Mouse (Mus musculus): ENCODE measurements around the gene Wnk2. TPM values are rescaled to one million over a fixed set of nuclear protein-coding genes. Genes with fewer than 3 reads are reported as not detected.

Wnk2 gene
- polyA plus RNA-seq, 1 experiment from 2014 or later, result 0.50 TPM

GRCm38 (mm10) chr13:49188219-49188965 is 40.6 kb upstream of the Wnk2 start:
- H3K27ac ChIP-seq, result peak overlapping the region; percentile 90
- 26% methylated on average over 15 of the region's 15 CpGs for WGBS
- ATAC-seq (replicated peaks; ENCODE audit: low FRiP score, low read depth) (0 out of 2 replicates have a peak, but pooled peaks have one; percentile 2), DNase-seq (ENCODE audit: low spot score) (no peak)
- H3K9ac ChIP-seq (ENCODE audit: low read depth, low read length), result peak overlapping the region; percentile 73
- peak overlapping the region; percentile 75 for H3K4me3 ChIP-seq (replicated peaks; ENCODE audit: low read depth, low read length)
- H3K4me1 ChIP-seq (replicated peaks; ENCODE audit: insufficient read depth, low read length), result peaks cover 45% of the 10 kb centered on the region
- H3K36me3 ChIP-seq (ENCODE audit: insufficient read depth, low read length), result no peaks in the 10 kb centered on the region
- H3K4me2 ChIP-seq (ENCODE audit: low read length), result peak overlapping the region; percentile 95
- no peaks in the 10 kb centered on the region for H3K27me3 ChIP-seq (ENCODE audit: insufficient read depth, low read length)
- H3K9me3 ChIP-seq (replicated peaks; ENCODE audit: low read length), result no peaks in the 10 kb centered on the region
- no peak for TF ChIP-seq CTCF (IDR thresholded peaks at IDR 0.05; ENCODE audit: low read depth)

DNA sequence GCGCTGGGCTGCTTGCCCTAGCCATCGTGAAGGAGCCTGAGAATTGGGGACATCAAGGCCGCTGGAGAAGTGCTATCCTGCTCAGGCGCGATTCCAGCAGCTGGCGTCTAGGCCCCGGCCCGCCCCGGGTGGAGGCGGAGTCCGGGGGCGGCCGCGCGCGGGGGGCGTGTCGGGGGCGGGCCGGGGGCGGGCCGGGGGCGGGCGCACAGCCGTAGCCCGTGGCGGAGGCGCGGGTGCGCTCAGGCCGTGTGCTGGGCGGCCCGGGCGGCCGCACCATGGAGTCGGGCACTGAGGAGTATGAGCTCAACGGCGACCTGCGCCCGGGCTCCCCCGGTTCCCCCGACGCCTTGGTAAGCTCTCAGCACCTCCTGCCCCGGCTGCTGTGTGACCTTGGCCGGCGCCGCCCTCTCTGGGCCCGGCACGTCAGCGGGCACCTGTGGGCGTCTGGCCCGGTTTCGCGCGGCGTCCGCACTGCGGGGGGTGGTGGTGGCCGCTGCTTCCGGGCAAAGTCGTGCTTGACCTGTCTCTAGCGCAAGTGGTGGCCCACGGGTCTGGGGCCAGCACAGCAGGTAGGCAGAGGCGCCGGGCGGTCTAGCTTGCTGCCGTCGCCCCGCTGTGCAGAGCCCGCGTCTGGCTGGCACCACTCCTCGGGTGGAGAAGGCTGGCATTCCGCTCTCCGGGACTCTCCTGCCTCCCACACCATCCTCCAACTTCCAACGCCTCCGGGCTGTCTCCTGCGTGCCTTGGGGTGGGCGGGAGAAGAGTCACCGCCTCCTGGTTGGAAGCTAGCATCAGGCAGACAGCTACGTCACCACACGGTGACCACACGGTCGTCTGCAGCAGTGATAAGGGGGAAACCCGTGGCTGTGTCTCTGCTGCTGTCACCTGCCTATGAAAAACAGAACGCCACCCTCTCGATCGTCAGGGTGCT is 39.7 kb upstream of the Wnk2 start, which contains the start of gene Ninj1:
TSS of gene Ninj1 (plus strand) at position 198 of the 931 bp plus-strand sequence.
- no peaks in the 10 kb centered on the region for H3K36me3 ChIP-seq (ENCODE audit: insufficient read depth, low read length)
- DNase-seq (ENCODE audit: low spot score) (peak; percentile 87), ATAC-seq (replicated peaks; ENCODE audit: low FRiP score, low read depth) (peak; percentile 88)
- peak within 1 kb of the TSS; percentile 90 for H3K27ac ChIP-seq
- peak within 1 kb of the TSS; percentile 95 for H3K4me2 ChIP-seq (ENCODE audit: low read length)
- peak within 1 kb of the TSS; percentile 73 for H3K9ac ChIP-seq (ENCODE audit: low read depth, low read length)
- no peaks in the 10 kb centered on the region for H3K9me3 ChIP-seq (replicated peaks; ENCODE audit: low read length)
- TF ChIP-seq CTCF (IDR thresholded peaks at IDR 0.05; ENCODE audit: low read depth), result no peak
- H3K4me3 ChIP-seq (replicated peaks; ENCODE audit: low read depth, low read length), result peak within 1 kb of the TSS; percentile 75
- under 1% methylated on average over 64 of the region's 87 CpGs for WGBS
- peaks cover 45% of the 10 kb centered on the region for H3K4me1 ChIP-seq (replicated peaks; ENCODE audit: insufficient read depth, low read length)
- no peaks in the 10 kb centered on the region for H3K27me3 ChIP-seq (ENCODE audit: insufficient read depth, low read length)

DNA sequence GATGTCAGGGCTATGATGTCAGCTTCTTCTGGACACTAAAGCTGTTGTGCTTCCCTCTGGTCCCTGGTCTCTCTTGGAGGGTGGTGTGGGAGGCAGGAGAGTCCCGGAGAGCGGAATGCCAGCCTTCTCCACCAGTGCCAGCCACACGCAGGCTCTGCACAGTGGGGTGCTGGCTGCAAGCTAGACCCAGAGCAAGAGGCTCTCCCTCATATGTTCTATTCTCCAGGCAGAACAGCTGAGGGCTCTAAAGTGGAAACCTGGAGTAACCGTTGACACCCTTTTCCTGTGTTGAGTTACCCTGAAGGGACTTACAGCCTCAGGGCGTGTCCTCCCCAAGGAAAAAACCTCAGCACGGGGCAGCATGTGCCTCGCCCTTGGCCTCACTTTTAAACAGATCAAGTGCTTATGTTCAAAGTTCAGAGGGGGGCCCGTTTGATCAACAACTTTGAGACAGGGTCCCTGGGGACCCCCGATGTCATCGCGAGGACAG is 39.0 kb upstream of the Wnk2 start:
- H3K9ac ChIP-seq (ENCODE audit: low read depth, low read length), result peak overlapping the region; percentile 73
- TF ChIP-seq CTCF (IDR thresholded peaks at IDR 0.05; ENCODE audit: low read depth), result no peak
- ATAC-seq (replicated peaks; ENCODE audit: low FRiP score, low read depth), result peak; percentile 4; the same call in 1 of the 2 replicates
- H3K27ac ChIP-seq, result peak overlapping the region; percentile 65
- H3K36me3 ChIP-seq (ENCODE audit: insufficient read depth, low read length), result no peaks in the 10 kb centered on the region
- peak overlapping the region; percentile 95 for H3K4me2 ChIP-seq (ENCODE audit: low read length)
- no peak overlapping the region; the same call in 1 of the 2 replicates for H3K4me3 ChIP-seq (replicated peaks; ENCODE audit: low read depth, low read length)
- H3K4me1 ChIP-seq (replicated peaks; ENCODE audit: insufficient read depth, low read length), result peaks cover 44% of the 10 kb centered on the region
- 16% methylated on average over 11 of the region's 11 CpGs for WGBS
- DNase-seq (ENCODE audit: low spot score), result no peak
- H3K9me3 ChIP-seq (replicated peaks; ENCODE audit: low read length), result no peaks in the 10 kb centered on the region
- no peaks in the 10 kb centered on the region for H3K27me3 ChIP-seq (ENCODE audit: insufficient read depth, low read length)

GRCm38 (mm10) chr13:49183646-49184045 is 35.8 kb upstream of the Wnk2 start:
- no peak for TF ChIP-seq CTCF (IDR thresholded peaks at IDR 0.05; ENCODE audit: low read depth)
- no peak overlapping the region for H3K4me3 ChIP-seq (replicated peaks; ENCODE audit: low read depth, low read length)
- no peaks in the 10 kb centered on the region for H3K27me3 ChIP-seq (ENCODE audit: insufficient read depth, low read length)
- WGBS, result 44% methylated on average over 5 of the region's 5 CpGs
- no peak overlapping the region for H3K27ac ChIP-seq
- no peaks in the 10 kb centered on the region for H3K9me3 ChIP-seq (replicated peaks; ENCODE audit: low read length)
- peaks cover 15% of the 10 kb centered on the region for H3K4me1 ChIP-seq (replicated peaks; ENCODE audit: insufficient read depth, low read length)
- ATAC-seq (replicated peaks; ENCODE audit: low FRiP score, low read depth), result no peak
- no peak overlapping the region for H3K9ac ChIP-seq (ENCODE audit: low read depth, low read length)
- H3K36me3 ChIP-seq (ENCODE audit: insufficient read depth, low read length), result no peaks in the 10 kb centered on the region
- H3K4me2 ChIP-seq (ENCODE audit: low read length), result no peak overlapping the region
- DNase-seq (ENCODE audit: low spot score), result no peak

GRCm38 (mm10) chr13:49183161-49183560 is 35.3 kb upstream of the Wnk2 start:
- H3K9ac ChIP-seq (ENCODE audit: low read depth, low read length), result no peak overlapping the region
- H3K4me2 ChIP-seq (ENCODE audit: low read length), result no peak overlapping the region
- H3K27me3 ChIP-seq (ENCODE audit: insufficient read depth, low read length), result no peaks in the 10 kb centered on the region
- 71% methylated on average over 5 of the region's 5 CpGs for WGBS
- ATAC-seq (replicated peaks; ENCODE audit: low FRiP score, low read depth), result no peak
- H3K36me3 ChIP-seq (ENCODE audit: insufficient read depth, low read length), result no peaks in the 10 kb centered on the region
- TF ChIP-seq CTCF (IDR thresholded peaks at IDR 0.05; ENCODE audit: low read depth), result no peak
- no peak overlapping the region for H3K4me3 ChIP-seq (replicated peaks; ENCODE audit: low read depth, low read length)
- DNase-seq (ENCODE audit: low spot score), result no peak
- no peaks in the 10 kb centered on the region for H3K9me3 ChIP-seq (replicated peaks; ENCODE audit: low read length)
- peaks cover 10% of the 10 kb centered on the region; the same call in 1 of the 2 replicates for H3K4me1 ChIP-seq (replicated peaks; ENCODE audit: insufficient read depth, low read length)
- H3K27ac ChIP-seq, result no peak overlapping the region

- Histone ChIP-seq H3K9ac (ENCODE audit: low read depth, low read length) (no peak overlapping the region), H3K9me3 (replicated peaks; ENCODE audit: low read length) (no peaks in the 10 kb centered on the region), H3K27ac (no peak overlapping the region), H3K4me1 (replicated peaks; ENCODE audit: insufficient read depth, low read length) (peaks cover 2% of the 10 kb centered on the region; the same call in 1 of the 2 replicates), H3K36me3 (ENCODE audit: insufficient read depth, low read length) (no peaks in the 10 kb centered on the region), H3K27me3 (ENCODE audit: insufficient read depth, low read length) (no peaks in the 10 kb centered on the region), H3K4me3 (replicated peaks; ENCODE audit: low read depth, low read length) (no peak overlapping the region), H3K4me2 (ENCODE audit: low read length) (no peak overlapping the region)
- DNase-seq (ENCODE audit: low spot score), result no peak
- WGBS, result 60% methylated on average over 3 of the region's 3 CpGs
- ATAC-seq (replicated peaks; ENCODE audit: low FRiP score, low read depth), result no peak
- TF ChIP-seq CTCF (IDR thresholded peaks at IDR 0.05; ENCODE audit: low read depth), result no peak
Observed at GRCm38 (mm10) chr13:49181411-49181984, 33.7 kb upstream of the Wnk2 start.
